Mouse (Mus musculus): ENCODE data around the gene Gm21834.

Gene Gm21834

DNA sequence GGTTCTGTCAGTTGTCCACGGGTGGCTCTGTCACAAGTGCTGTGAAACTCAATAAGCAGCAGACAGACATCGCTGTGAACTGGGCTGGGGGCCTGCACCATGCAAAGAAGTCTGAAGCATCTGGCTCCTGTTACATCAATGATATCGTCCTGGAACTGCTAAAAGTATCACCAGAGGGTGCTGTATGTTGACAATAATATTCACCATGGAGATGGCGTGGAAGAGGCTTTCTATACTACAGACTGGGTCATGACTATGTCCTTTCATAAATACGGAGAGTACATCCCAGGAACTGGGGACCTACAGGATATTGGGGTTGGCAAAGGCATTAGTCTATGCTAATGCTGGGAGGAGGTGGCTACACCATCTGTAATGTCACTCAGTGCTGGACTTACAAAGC is at the start of gene Gm21834:
Gm21834 (minus strand) TSS at position 101 of the 400 bp plus-strand sequence.
- no peak for DNase-seq (ENCODE audit: low read depth)

DNA sequence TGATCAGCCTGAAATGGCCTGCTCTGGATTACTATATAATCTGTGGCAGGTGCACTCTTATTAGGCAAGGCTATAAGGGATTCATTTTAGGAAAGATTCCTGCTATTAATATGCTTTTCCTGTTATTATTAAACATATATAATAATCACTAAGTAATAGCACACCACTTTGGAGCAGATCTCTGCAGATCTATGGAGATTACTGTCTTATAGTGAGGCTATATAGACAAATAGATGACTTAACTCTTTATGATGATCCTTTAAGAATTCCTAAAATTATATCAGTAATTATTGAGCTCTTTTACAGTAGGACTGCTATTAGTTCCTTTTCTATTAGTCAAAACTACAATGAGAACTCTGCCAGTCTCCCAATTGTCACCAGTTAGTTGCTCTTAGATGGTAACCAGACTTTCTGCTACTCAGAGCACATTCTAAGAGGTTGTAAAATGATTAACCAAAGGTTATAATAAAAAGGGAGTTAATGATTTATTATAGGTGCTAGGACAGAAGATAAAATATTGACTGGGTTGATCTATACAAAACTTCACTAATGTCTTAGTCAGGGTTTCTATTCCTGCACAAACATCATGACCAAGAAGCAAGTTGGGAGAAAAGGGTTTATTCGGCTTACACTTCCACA is 46.3 kb upstream of the Gm21834 start:
- no peak for DNase-seq (ENCODE audit: low read depth)

DNA sequence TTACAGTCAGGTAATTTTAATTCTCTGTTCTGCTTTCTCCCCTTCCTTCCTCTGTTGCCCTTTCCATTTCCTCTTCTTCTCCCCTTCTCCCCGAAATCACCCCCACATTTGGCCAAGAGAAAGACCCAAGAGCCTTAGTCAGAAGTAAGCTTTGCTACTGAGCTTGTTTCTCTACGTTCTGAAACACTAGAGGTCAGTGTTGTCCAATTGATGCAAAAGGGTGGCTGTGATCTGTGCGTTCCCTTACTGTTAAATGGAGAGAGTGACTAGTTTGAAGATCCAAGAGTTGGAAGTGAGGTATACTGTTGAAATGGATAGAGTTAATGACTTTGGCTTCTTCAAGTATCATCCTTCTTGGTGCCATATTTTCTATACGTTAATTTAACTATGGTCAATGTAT is 28.9 kb upstream of the Gm21834 start:
- DNase-seq (ENCODE audit: low read depth) = no peak

DNA sequence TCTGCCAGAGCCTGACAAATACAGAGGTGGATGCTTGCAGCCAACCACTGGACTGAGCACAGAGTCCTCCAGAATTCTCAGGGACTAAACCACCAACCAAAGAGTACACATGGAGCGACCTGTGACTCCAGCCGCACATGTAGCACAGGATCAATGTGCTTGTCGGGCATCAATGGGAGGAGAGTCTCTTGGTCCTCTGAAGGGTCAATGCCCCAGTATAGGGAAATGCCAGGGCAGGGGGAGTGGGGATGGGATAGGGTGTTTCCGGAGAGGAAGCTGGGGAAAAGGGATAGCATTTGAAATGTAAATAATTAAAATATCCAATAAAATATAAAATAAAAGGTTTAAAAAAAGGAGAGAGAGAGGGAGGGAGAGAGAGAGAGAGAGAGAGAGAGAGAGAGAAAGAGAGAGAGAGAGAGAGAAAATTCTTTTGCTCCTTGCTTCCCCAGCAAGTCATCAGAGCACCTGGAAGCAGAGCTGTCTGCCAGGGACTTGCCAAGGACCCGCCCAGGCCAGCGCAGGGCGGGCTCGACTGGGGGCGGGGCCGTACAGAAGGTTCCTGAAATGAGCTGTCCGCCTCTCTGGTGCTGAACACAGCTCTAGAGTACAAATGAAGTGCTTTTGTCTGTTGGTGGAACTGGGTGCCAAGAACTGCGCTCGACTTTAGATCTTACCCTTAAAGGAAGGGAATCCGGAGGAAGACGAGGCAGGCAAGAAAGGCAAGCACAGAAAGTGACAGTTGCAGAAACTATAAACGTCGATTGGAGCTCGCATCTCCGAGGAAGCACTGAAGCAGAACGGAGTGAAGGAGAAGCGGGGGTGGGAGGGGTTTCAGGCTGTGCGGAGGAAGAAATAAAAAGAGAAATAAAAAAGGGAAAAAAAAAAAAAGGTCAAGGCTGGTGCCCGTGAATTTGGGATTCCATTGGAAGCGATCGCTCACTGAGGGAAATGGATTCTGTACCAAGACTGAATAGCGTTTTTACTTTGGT is 26.9 kb upstream of the Gm21834 start, which contains the start of gene Cntnap5c:
Cntnap5c (plus strand) TSS at position 949 of the 989 bp plus-strand sequence.
- DNase-seq (ENCODE audit: low read depth) = peak; percentile 16

DNA sequence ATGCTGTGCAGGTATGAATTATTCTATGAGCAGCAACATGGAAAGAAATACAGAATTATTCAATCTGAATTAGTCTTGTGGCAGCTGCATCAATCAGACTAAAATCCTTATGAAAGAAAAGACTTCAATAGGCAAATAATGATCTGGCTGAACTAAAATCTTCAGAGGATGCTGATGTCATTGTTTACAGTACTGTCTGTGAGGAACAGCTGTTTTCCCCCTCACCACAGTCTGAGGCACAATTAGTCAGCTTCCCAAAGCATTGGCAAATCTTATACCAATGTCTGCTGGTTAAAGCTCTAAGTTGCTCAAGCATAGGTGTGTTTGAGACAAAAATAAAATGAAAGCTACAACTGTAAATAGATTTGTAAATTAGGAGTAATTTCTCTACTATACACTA is 25.3 kb upstream of the Gm21834 start:
- no peak for DNase-seq (ENCODE audit: low read depth)

DNA sequence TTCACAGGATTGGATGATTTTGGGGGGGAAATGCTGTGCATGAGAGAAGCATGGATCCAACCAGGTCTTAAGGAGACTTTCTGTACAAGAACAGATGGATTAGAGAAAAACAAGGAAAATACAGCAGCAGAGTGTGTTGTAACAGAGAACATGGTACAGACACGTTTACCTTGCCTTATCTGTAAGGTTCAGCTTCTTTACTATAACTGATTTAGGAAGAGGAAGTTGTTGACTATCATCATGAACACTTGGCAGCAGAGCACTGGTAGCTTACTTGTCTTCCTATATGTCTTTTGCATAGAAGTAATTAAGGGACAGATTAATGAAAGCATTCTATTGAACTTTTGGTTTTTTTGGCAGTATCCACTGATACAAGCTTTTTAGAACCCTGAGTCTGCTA is 16.0 kb upstream of the Gm21834 start:
- DNase-seq (ENCODE audit: low read depth) = no peak

DNA sequence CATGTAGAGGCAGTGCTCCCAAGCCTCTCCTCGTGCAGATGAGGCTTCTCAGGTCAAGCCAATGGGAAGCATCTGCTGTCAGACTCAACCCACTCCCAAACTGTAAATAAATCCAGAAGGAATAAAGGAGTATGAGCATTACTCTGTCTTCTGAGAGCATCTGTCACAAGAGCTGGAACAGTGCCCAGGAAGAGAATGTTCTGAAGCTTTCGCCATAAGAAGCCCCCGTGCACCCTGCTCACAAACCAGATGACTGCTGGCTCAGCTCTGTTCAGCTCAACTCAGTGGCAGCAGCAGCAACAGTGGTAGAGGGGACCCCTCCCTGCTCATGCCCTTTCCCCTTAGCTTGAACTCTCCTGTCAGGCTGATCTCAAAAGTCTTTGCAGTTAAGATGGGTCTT is 47.2 kb downstream of the Gm21834 start:
- no peak for DNase-seq (ENCODE audit: low read depth)

All from c-Kit-positive CD71-positive TER-119-negative erythroid progenitor cells, embryonic 14.5 days (primary cell).